Mouse (Mus musculus): Measurements from ENCODE around the gene 4930415O20Rik. TPM values are rescaled to one million over a fixed set of nuclear protein-coding genes. Genes with fewer than 3 reads are reported as not detected.

Gene 4930415O20Rik
- polyA plus RNA-seq, 1 experiment from 2014 or later = not detected

GRCm38 (mm10) chr15:98636517-98636916, 65.7 kb downstream of the 4930415O20Rik start:
- Histone ChIP-seq H3K9me3 (no peaks in the 10 kb centered on the region), H3K36me3 (peaks cover 30% of the 10 kb centered on the region), H3K9ac (replicated peaks) (peak overlapping the region; percentile 96), H3K4me2 (replicated peaks) (peak overlapping the region; percentile 93), H3K27ac (peak overlapping the region; percentile 99), H3K27me3 (no peaks in the 10 kb centered on the region; the same call in 1 of the 2 replicates), H3K4me3 (replicated peaks) (peak overlapping the region; percentile 78), H3K4me1 (replicated peaks) (peaks cover 57% of the 10 kb centered on the region)
- no peak for ATAC-seq
- WGBS = 25% methylated on average over 5 of the region's 5 CpGs

DNA sequence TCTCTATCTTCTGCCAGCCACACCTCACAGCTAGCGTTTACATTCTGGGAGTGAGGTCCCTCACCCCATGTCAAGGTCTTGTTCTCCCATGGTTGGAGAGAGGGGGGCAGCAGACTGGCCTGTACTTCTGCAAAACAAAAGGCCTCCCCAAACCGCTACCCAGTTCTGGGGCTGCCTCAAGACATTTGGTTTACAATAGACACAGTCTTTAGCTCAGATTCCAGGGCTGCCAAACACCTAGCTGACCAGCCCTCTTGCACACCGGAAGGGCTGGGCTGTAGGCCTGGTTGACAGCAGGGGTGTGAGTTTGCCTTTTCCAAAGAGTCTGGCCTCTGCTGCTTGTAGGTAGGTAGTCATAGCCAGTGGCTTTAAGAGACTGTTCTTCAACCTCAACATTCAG, 66.4 kb downstream of the 4930415O20Rik start:
- H3K9me3 ChIP-seq = no peaks in the 10 kb centered on the region
- no peak overlapping the region for H3K27ac ChIP-seq
- peaks cover 51% of the 10 kb centered on the region for H3K4me1 ChIP-seq (replicated peaks)
- ATAC-seq = no peak
- peak overlapping the region; percentile 96; the same call in 1 of the 2 replicates for H3K9ac ChIP-seq (replicated peaks)
- peaks cover 36% of the 10 kb centered on the region for H3K36me3 ChIP-seq
- WGBS = 39% methylated on average over 3 of the region's 3 CpGs
- H3K4me2 ChIP-seq (replicated peaks) = peak overlapping the region; percentile 93
- no peaks in the 10 kb centered on the region; the same call in 1 of the 2 replicates for H3K27me3 ChIP-seq
- peak overlapping the region; percentile 78 for H3K4me3 ChIP-seq (replicated peaks)

Other genes starting within 250 kb of the 4930415O20Rik start
- not detected in 2 replicates for gene Olfr284, start 230.0 kb upstream of the 4930415O20Rik start, polyA plus RNA-seq (2015; fragmentation: Nextera tagmentation; extraction: Ambion mirVana)
- gene Olfr283, start 190.1 kb upstream of the 4930415O20Rik start, polyA plus RNA-seq (2015; fragmentation: Nextera tagmentation; extraction: Ambion mirVana) = not detected in 2 replicates
- gene Olfr282, start 139.8 kb upstream of the 4930415O20Rik start, polyA plus RNA-seq (2015; fragmentation: Nextera tagmentation; extraction: Ambion mirVana) = not detected in 2 replicates
- not detected in 2 replicates for gene Olfr281, start 118.4 kb upstream of the 4930415O20Rik start, polyA plus RNA-seq (2015; fragmentation: Nextera tagmentation; extraction: Ambion mirVana)
- gene OR5BS1P, start 101.1 kb upstream of the 4930415O20Rik start, polyA plus RNA-seq (2015; fragmentation: Nextera tagmentation; extraction: Ambion mirVana) = not detected in 2 replicates
- gene Lalba, start 88.3 kb upstream of the 4930415O20Rik start, polyA plus RNA-seq (2015; fragmentation: Nextera tagmentation; extraction: Ambion mirVana) = not detected in 2 replicates
- gene Olfr279, start 78.6 kb upstream of the 4930415O20Rik start, polyA plus RNA-seq (2015; fragmentation: Nextera tagmentation; extraction: Ambion mirVana) = not detected in 2 replicates
- 149 and 152 TPM in 2 replicates for gene Kansl2, start 36.7 kb upstream of the 4930415O20Rik start, polyA plus RNA-seq (2015; fragmentation: Nextera tagmentation; extraction: Ambion mirVana)
- gene Ccnt1, start 81 bp upstream of the 4930415O20Rik start, polyA plus RNA-seq (2015; fragmentation: Nextera tagmentation; extraction: Ambion mirVana) = 72.7 and 75.1 TPM in 2 replicates
- 10.6 and 13.0 TPM in 2 replicates for gene Adcy6, start 39.1 kb downstream of the 4930415O20Rik start, polyA plus RNA-seq (2015; fragmentation: Nextera tagmentation; extraction: Ambion mirVana)
- gene Cacnb3, start 59.8 kb downstream of the 4930415O20Rik start, polyA plus RNA-seq (2015; fragmentation: Nextera tagmentation; extraction: Ambion mirVana) = 139 and 157 TPM in 2 replicates
- gene Ddx23, start 91.9 kb downstream of the 4930415O20Rik start, polyA plus RNA-seq (2015; fragmentation: Nextera tagmentation; extraction: Ambion mirVana) = 28.6 and 29.5 TPM in 2 replicates
- gene Rnd1, start 106.5 kb downstream of the 4930415O20Rik start, polyA plus RNA-seq (2015; fragmentation: Nextera tagmentation; extraction: Ambion mirVana) = 10.2 and 12.7 TPM in 2 replicates
- gene Ccdc65, start 137.2 kb downstream of the 4930415O20Rik start, polyA plus RNA-seq (2015; fragmentation: Nextera tagmentation; extraction: Ambion mirVana) = 2.6 and 3.2 TPM in 2 replicates
- gene Fkbp11, start 157.2 kb downstream of the 4930415O20Rik start, polyA plus RNA-seq (2015; fragmentation: Nextera tagmentation; extraction: Ambion mirVana) = 3.5 and 4.1 TPM in 2 replicates
- gene Arf3, start 192.2 kb downstream of the 4930415O20Rik start, polyA plus RNA-seq (2015; fragmentation: Nextera tagmentation; extraction: Ambion mirVana) = 57.5 and 66.0 TPM in 2 replicates
- 0.24 TPM in 1 of 2 replicates, not detected in the other for gene Wnt10b, start 207.1 kb downstream of the 4930415O20Rik start, polyA plus RNA-seq (2015; fragmentation: Nextera tagmentation; extraction: Ambion mirVana)
- gene Wnt1, start 218.9 kb downstream of the 4930415O20Rik start, polyA plus RNA-seq (2015; fragmentation: Nextera tagmentation; extraction: Ambion mirVana) = 4.0 and 8.6 TPM in 2 replicates
- 0.50 and 1.2 TPM in 2 replicates for gene Ddn, start 238.5 kb downstream of the 4930415O20Rik start, polyA plus RNA-seq (2015; fragmentation: Nextera tagmentation; extraction: Ambion mirVana)